Mouse (Mus musculus) limb, embryonic 10.5 days (tissue): ENCODE data around the gene Grtp1. TPM values are rescaled to one million over a fixed set of nuclear protein-coding genes. Genes with fewer than 3 reads are reported as not detected.

Experiments
- DNase-seq: peaks from one replicate; pipeline ENCODE4 v3.0.0-alpha.2; 2017; ENCODE audit warnings: low spot score
- H3K27ac ChIP-seq: fragments of 300-500 bp; sonication (generic); 2 replicates; pipeline ENCODE4 v1.5.1; 2016; ENCODE audit warnings: mild to moderate bottlenecking
- H3K27me3 ChIP-seq: fragments of 300-500 bp; sonication (generic); 2 replicates; pipeline ENCODE4 v1.6.1; 2016; ENCODE audit warnings: low read depth, mild to moderate bottlenecking; ENCODE audit not compliant: poor library complexity, severe bottlenecking
- H3K36me3 ChIP-seq: fragments of 300-500 bp; sonication (generic); 2 replicates; pipeline ENCODE4 v1.6.1; 2016; ENCODE audit warnings: mild to moderate bottlenecking, moderate library complexity
- H3K4me1 ChIP-seq: fragments of 300-500 bp; sonication (generic); 2 replicates; pipeline ENCODE4 v1.6.1; 2016
- H3K4me3 ChIP-seq: fragments of 300-500 bp; sonication (generic); 2 replicates; pipeline ENCODE4 v1.5.1; 2016; ENCODE audit warnings: mild to moderate bottlenecking, moderate library complexity
- H3K9me3 ChIP-seq: fragments of 300-500 bp; sonication (generic); replicated peaks from 2 replicates; pipeline ENCODE4 v1.6.1; 2016; ENCODE audit warnings: mild to moderate bottlenecking
- WGBS: fragments of 180-500 bp; shearing (Covaris S2); methylation state at CpG from one replicate; pipeline ENCODE4 v1.1.7; 2016; 5-methylcytosine and 5-hydroxymethylcytosine counted together
- polyA plus RNA-seq: library from polyadenylated mRNA; unstranded; fragments of >200 nt; fragmentation: Nextera tagmentation; extraction: Ambion mirVana; gene quantifications from 2 replicates; pipeline ENCODE4 v1.2.1, GENCODE M21; 2016

Grtp1 gene
- polyA plus RNA-seq, 1 experiment from 2014 or later = 18.8 TPM

GRCm38 (mm10) chr8:13179948-13180347 is 20.5 kb downstream of the Grtp1 start:
- Histone ChIP-seq H3K9me3 (no peaks in the 10 kb centered on the region), H3K27ac (no peak overlapping the region), H3K36me3 (peaks cover 50% of the 10 kb centered on the region), H3K4me3 (no peak overlapping the region), H3K4me1 (no peaks in the 10 kb centered on the region), H3K27me3 (no peaks in the 10 kb centered on the region)
- DNase-seq = no peak
- 84% methylated on average over 7 of the region's 7 CpGs for WGBS

- no peak for DNase-seq
- 81% methylated on average over 6 of the region's 6 CpGs for WGBS
- Histone ChIP-seq H3K27ac (no peak overlapping the region), H3K36me3 (peaks cover 54% of the 10 kb centered on the region), H3K4me1 (no peaks in the 10 kb centered on the region), H3K27me3 (no peaks in the 10 kb centered on the region), H3K9me3 (no peaks in the 10 kb centered on the region), H3K4me3 (no peak overlapping the region)
These were observed 20.9 kb downstream of the Grtp1 start for GRCm38 (mm10) chr8:13179482-13179881.

- H3K9me3 ChIP-seq = no peaks in the 10 kb centered on the region
- peaks cover 66% of the 10 kb centered on the region for H3K36me3 ChIP-seq
- no peaks in the 10 kb centered on the region for H3K27me3 ChIP-seq
- no peaks in the 10 kb centered on the region for H3K4me1 ChIP-seq
- DNase-seq = no peak
- no peak overlapping the region for H3K4me3 ChIP-seq
- 90% methylated on average over 5 of the region's 5 CpGs for WGBS
- no peak overlapping the region for H3K27ac ChIP-seq
These were observed 22.3 kb downstream of the Grtp1 start for GRCm38 (mm10) chr8:13178137-13178536.

GRCm38 (mm10) chr8:13177173-13177852 is 23.1 kb downstream of the Grtp1 start:
- WGBS = 95% methylated on average over 7 of the region's 7 CpGs
- no peak overlapping the region for H3K27ac ChIP-seq
- no peaks in the 10 kb centered on the region for H3K27me3 ChIP-seq
- H3K36me3 ChIP-seq = peaks cover 68% of the 10 kb centered on the region
- H3K4me1 ChIP-seq = no peaks in the 10 kb centered on the region
- no peaks in the 10 kb centered on the region for H3K9me3 ChIP-seq
- no peak for DNase-seq
- no peak overlapping the region for H3K4me3 ChIP-seq

GRCm38 (mm10) chr8:13175650-13176049 is 24.8 kb downstream of the Grtp1 start:
- Histone ChIP-seq H3K4me3 (no peak overlapping the region), H3K27me3 (no peaks in the 10 kb centered on the region), H3K27ac (no peak overlapping the region), H3K4me1 (no peaks in the 10 kb centered on the region), H3K9me3 (no peaks in the 10 kb centered on the region), H3K36me3 (peaks cover 84% of the 10 kb centered on the region)
- 97% methylated on average over 1 of the region's 1 CpGs for WGBS
- no peak for DNase-seq

GRCm38 (mm10) chr8:13174811-13175210 is 25.6 kb downstream of the Grtp1 start:
- Histone ChIP-seq H3K36me3 (peaks cover 92% of the 10 kb centered on the region), H3K4me3 (no peak overlapping the region), H3K4me1 (no peaks in the 10 kb centered on the region), H3K27ac (no peak overlapping the region), H3K9me3 (no peaks in the 10 kb centered on the region), H3K27me3 (no peaks in the 10 kb centered on the region)
- WGBS = 91% methylated on average over 4 of the region's 4 CpGs
- no peak for DNase-seq

- Histone ChIP-seq H3K4me3 (no peak overlapping the region), H3K27ac (no peak overlapping the region), H3K4me1 (no peaks in the 10 kb centered on the region), H3K9me3 (no peaks in the 10 kb centered on the region), H3K27me3 (no peaks in the 10 kb centered on the region), H3K36me3 (peaks cover 97% of the 10 kb centered on the region)
- no peak for DNase-seq
- WGBS = 89% methylated on average over 4 of the region's 4 CpGs
These were observed 26.1 kb downstream of the Grtp1 start for GRCm38 (mm10) chr8:13174305-13174704.

- H3K36me3 ChIP-seq = peaks cover 99% of the 10 kb centered on the region
- no peak for DNase-seq
- 79% methylated on average over 1 of the region's 1 CpGs for WGBS
- H3K27me3 ChIP-seq = no peaks in the 10 kb centered on the region
- no peak overlapping the region for H3K27ac ChIP-seq
- H3K4me1 ChIP-seq = no peaks in the 10 kb centered on the region
- no peak overlapping the region for H3K4me3 ChIP-seq
- no peaks in the 10 kb centered on the region for H3K9me3 ChIP-seq
These were observed 29.9 kb downstream of the Grtp1 start for GRCm38 (mm10) chr8:13170510-13170909.

- H3K9me3 ChIP-seq = no peaks in the 10 kb centered on the region
- H3K4me1 ChIP-seq = peaks cover 11% of the 10 kb centered on the region
- no peak overlapping the region for H3K27ac ChIP-seq
- H3K4me3 ChIP-seq = no peak overlapping the region
- no peak for DNase-seq
- WGBS = 91% methylated on average over 5 of the region's 5 CpGs
- no peaks in the 10 kb centered on the region for H3K27me3 ChIP-seq
- peaks cover 39% of the 10 kb centered on the region for H3K36me3 ChIP-seq
These were observed 36.1 kb downstream of the Grtp1 start for GRCm38 (mm10) chr8:13164361-13164760.

GRCm38 (mm10) chr8:13163563-13163962 is 36.9 kb downstream of the Grtp1 start:
- Histone ChIP-seq H3K27ac (no peak overlapping the region), H3K4me3 (no peak overlapping the region), H3K27me3 (no peaks in the 10 kb centered on the region), H3K4me1 (peaks cover 14% of the 10 kb centered on the region), H3K36me3 (peaks cover 32% of the 10 kb centered on the region), H3K9me3 (no peaks in the 10 kb centered on the region)
- DNase-seq = no peak
- WGBS = 92% methylated on average over 1 of the region's 1 CpGs

GRCm38 (mm10) chr8:13162098-13162497 is 38.3 kb downstream of the Grtp1 start:
- H3K4me3 ChIP-seq = no peak overlapping the region
- WGBS = 91% methylated on average over 6 of the region's 6 CpGs
- H3K36me3 ChIP-seq = peaks cover 17% of the 10 kb centered on the region
- no peaks in the 10 kb centered on the region for H3K27me3 ChIP-seq
- H3K27ac ChIP-seq = no peak overlapping the region
- peaks cover 16% of the 10 kb centered on the region for H3K4me1 ChIP-seq
- no peak for DNase-seq
- no peaks in the 10 kb centered on the region for H3K9me3 ChIP-seq

- no peak for DNase-seq
- Histone ChIP-seq H3K27ac (no peak overlapping the region), H3K27me3 (no peaks in the 10 kb centered on the region), H3K4me3 (no peak overlapping the region; the same call in 1 of the 2 replicates), H3K4me1 (peaks cover 16% of the 10 kb centered on the region), H3K9me3 (no peaks in the 10 kb centered on the region), H3K36me3 (peaks cover 4% of the 10 kb centered on the region)
- WGBS = 81% methylated on average over 3 of the region's 3 CpGs
These were observed 39.7 kb downstream of the Grtp1 start for GRCm38 (mm10) chr8:13160691-13161090.

GRCm38 (mm10) chr8:13159377-13159881 is 41.0 kb downstream of the Grtp1 start:
- peak overlapping the region; percentile 99 for H3K4me3 ChIP-seq
- H3K27ac ChIP-seq = peak overlapping the region; percentile 89
- WGBS = 1% methylated on average over 49 of the region's 49 CpGs
- H3K4me1 ChIP-seq = peaks cover 16% of the 10 kb centered on the region
- H3K9me3 ChIP-seq = no peaks in the 10 kb centered on the region
- no peaks in the 10 kb centered on the region for H3K27me3 ChIP-seq
- no peak for DNase-seq
- H3K36me3 ChIP-seq = no peaks in the 10 kb centered on the region; the same call in 1 of the 2 replicates
